Mouse (Mus musculus) testis, postnatal 14 days (tissue): ENCODE data around the gene Hoxb1.

ENCODE experiments used
- DNase-seq: peaks from one replicate; pipeline ENCODE4 v3.0.0; 2021; ENCODE audit warnings: low spot score

The Hoxb1 gene

GRCm38 (mm10) chr11:96334002-96334364 lies 31.6 kb upstream of the Hoxb1 start:
- DNase-seq, result no peak

DNA sequence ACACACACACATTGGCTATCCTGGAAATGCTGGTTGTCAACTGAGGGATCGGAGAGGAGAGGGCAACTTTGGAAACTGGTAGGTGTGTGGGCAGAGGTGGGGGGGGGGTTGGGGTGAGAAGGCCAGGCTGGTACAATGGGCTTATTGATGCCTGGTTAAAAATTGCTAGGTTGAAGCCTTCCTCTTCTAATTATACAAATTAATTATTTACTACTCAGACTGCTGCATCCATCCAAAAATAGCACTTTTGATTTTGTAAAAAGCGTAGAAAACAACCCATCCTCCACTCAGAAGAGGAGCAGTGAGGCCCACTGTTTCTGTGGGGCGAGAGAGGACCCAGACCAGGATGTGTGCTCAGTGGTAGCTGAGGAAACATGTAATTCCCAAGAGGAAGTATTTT lies 30.6 kb upstream of the Hoxb1 start:
- DNase-seq, result no peak

DNA sequence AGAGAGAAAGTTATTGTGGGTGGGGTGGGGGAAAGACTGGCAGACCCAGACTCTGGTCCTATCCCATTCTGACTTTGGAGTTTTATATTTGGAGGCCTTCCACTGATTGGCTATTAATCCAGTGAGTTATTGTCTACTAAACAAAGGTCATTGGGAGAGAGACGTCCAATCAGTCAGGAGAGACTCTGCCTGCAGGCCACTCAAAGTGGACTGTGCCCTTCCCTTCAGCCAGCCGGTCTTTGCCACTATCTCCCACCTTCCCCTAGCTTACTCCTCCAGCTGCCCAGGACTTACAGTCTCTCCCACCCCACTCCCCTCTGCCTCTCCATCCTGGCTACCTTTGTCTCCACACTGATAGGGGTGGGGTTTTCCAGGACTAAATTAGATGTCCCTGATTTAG lies 29.0 kb upstream of the Hoxb1 start:
- DNase-seq, result no peak

GRCm38 (mm10) chr11:96337026-96337425 lies 28.5 kb upstream of the Hoxb1 start:
- no peak for DNase-seq

- no peak for DNase-seq
Measured at GRCm38 (mm10) chr11:96338957-96339855, 26.3 kb upstream of the Hoxb1 start.

GRCm38 (mm10) chr11:96340698-96341365 lies 24.7 kb upstream of the Hoxb1 start:
- no peak for DNase-seq

- DNase-seq, result no peak
Measured at GRCm38 (mm10) chr11:96341701-96342575, 23.6 kb upstream of the Hoxb1 start.

GRCm38 (mm10) chr11:96342576-96342930 lies 23.0 kb upstream of the Hoxb1 start:
- no peak for DNase-seq

GRCm38 (mm10) chr11:96343206-96343745 lies 22.3 kb upstream of the Hoxb1 start:
- no peak for DNase-seq

- DNase-seq, result no peak
Measured at GRCm38 (mm10) chr11:96344061-96344877, 21.3 kb upstream of the Hoxb1 start.

DNA sequence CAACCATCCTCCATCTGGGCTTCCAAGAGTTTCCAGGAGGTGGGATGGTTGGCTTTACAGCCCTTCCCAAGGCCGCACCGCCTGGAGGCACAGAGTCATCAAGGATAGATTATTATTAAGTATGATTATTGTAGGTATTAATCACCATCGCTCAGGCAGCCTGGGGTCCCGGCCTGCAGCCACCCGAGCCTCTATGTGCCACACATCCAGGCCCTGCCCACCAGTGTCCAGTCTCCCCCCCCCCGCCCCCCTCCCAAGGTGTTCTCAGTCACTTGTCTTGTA lies 20.7 kb upstream of the Hoxb1 start:
- no peak for DNase-seq

- DNase-seq, result no peak
Measured at GRCm38 (mm10) chr11:96345220-96345892, 20.2 kb upstream of the Hoxb1 start.

GRCm38 (mm10) chr11:96345893-96346806 lies 19.4 kb upstream of the Hoxb1 start:
- no peak for DNase-seq

- no peak for DNase-seq
Measured at GRCm38 (mm10) chr11:96346916-96347520, 18.5 kb upstream of the Hoxb1 start.

DNA sequence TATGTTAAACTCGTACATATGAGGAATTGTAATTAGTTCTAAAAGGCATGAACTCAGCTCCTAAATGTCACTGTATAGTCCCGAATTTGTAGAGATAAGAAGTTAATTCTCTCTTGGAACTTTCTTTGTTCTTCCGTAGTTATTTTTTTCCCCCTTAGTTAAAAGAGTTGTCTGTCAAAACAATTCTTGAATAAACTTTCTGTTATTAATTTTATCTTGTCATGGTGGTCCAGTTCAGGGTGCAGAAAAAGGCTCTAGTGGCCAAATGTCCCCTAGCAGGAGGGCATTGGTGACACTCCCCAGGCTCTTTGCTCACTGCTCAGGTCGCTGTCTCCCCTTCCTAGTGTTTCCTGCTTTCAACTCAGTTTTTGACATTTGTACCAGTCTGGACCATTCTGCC lies 17.8 kb upstream of the Hoxb1 start:
- DNase-seq, result no peak

DNA sequence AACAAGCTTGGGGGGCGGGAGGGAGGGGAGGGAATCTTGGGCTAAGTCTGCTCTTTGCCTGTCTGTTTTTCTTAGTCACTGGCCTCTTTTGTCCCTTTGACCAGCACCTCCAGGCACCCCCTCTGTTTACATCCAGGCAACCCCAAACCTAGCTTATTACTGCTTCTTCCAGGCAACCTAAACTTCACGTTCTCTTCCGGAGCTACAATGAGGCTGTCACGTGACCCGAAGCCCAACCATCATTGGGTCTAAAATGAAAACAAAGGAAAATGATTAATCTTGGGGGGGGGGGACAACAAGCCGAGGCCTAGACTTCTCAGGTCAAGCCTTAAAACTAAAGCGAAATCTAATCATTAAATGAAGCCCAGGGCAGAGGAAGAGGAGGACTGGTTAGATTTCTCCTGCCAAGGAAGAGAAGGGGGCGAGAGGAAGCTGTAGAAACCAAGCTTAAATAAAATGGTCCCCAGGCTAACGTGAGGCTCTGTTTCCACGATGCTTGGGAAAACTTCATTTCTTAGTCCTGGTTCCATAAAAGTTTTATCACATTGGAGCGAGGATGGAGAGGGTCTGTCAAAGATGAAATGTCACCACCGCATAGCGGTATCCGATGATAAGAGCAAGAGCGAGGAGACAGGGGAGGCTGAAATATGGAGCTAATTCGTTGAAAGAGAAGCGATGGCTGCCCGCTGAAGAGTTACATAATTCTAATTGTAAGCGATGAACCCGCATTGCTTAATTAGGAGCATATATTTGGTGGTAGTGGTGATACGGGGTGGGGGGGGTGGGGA lies 17.2 kb upstream of the Hoxb1 start:
- no peak for DNase-seq

- no peak for DNase-seq
Measured at GRCm38 (mm10) chr11:96348988-96349387, 16.6 kb upstream of the Hoxb1 start.

GRCm38 (mm10) chr11:96349491-96350340 lies 15.8 kb upstream of the Hoxb1 start:
- DNase-seq, result no peak
